Mouse (Mus musculus) adrenal gland, postnatal 14 days (tissue): ENCODE measurements at regions not wholly inside any gene's neighbourhood (a gene's known extent, or its start where the extent isn't known, plus 50 kb on each side); places are given as distances from the start of the nearest gene placed in this dataset.

Source experiments
- DNase-seq: peaks from one replicate; pipeline ENCODE4 v3.0.0; 2021; ENCODE audit warnings: mixed read lengths

DNA sequence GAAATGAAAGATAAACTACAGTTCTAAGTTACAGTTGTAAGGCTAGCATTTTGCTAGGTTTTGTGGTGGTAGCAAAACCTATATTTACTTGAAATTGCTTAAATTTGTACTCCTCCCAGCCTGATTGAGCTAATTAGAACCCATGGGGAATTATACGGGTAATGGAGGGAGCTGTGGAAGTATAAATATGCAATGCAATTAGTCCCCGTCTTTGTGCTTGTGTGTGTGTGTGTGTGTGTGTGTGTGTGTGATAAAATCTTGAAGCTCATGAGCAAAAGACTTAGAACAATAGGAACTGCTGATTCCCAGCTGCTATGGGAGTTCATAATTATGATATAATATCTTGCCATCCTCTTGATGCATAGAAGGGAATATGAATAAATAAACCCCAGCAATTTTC, 321.7 kb upstream of the Thsd7b start:
- no peak for DNase-seq

DNA sequence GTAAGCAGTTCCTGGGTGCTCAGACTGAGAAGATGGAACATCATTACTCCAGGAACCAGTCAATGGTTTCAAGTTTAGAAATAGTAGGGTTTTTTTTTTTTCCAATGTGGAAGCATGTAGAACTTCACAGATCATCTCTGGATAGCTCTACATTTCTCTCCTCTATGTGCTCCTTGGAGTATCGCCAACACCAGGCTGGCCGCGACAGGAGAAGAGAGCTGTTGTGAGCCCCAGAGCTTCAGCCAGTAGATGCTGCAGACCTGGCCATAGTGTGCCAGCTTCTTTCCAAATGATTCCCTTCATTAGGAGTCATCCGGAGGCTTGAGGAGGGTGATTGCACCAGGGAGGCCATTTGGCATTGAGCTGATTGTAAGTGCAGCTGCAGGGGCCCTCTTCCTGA, 322.6 kb upstream of the Thsd7b start:
- DNase-seq, result no peak

DNA sequence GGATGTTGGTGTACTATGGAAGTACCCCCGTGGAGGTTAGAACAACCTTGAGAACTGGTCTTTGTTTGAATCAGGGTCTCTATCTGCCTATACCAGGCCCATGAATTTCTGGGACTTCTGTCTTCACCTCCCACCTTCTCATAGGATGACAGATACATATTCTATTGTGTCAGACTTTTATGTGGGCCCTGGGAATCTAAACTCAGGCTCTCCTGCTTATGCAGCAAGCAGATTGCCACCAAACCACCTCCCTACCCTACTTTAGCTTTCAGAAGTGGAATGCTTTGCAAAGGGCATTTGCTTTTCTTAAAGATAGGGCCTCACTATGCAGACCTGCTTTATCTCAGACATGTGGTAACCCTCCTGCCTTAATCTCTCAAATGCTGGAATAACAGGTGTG, 322.7 kb upstream of the Cxcr4 start:
- no peak for DNase-seq

DNA sequence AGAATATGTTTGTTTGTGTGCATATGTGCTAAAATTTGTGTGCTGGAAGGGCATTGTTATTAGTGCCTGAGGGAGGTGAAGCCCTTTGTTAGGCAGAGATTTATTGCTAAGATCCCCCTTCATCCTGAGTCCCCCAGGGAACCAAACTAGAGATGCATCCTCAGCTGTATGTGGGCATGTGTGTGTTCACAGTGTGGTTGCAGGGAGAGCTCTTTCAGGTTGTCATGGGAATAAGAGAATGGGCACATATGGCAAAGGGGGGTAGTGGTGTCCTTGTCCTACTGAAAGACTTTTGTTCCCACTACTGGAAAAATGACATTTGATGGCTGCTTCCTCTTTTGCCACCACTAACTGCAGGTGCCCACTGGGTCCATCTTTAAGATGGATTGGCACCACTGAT, 320.4 kb upstream of the Cxcr4 start:
- no peak for DNase-seq

DNA sequence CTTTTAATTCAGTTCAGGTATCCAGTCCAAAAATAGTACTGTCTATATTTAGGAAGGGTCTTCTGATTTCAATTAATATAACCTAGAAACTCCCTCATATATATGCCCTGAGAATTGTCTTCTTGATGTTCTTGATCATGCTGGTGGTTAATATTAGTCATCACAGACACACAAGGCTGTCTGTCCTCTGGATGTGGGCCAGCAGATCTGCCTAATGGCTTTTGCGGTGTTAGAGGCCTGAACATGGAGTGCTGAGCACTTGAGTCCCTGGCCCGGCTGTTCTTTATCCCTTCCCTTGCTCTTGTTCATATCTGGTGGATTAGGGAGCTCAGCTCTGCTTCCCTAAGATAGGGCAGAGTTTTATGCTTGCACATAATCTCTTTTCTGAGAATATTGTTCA, 315.5 kb upstream of the Cxcr4 start:
- peak; percentile 33 for DNase-seq

DNA sequence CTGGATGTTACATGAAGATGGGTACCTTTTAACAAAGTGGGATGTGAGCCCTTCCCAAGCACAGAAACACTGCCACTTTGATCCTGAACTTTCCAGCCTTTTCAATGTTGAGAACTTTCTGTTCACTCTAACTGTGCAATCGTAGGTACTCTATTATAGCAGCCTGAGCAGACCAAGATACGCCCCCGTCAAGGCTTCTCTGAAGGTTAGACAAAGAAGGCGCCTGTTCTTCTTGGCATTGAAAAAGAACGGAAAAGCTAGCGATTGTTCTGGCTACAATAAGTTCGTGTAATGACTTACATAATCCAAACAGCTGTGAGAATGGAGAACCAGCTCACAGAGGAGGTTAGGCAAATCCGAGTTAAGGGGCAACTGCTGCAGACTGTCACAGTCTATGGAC, 305.9 kb upstream of the Cxcr4 start:
- no peak for DNase-seq

DNA sequence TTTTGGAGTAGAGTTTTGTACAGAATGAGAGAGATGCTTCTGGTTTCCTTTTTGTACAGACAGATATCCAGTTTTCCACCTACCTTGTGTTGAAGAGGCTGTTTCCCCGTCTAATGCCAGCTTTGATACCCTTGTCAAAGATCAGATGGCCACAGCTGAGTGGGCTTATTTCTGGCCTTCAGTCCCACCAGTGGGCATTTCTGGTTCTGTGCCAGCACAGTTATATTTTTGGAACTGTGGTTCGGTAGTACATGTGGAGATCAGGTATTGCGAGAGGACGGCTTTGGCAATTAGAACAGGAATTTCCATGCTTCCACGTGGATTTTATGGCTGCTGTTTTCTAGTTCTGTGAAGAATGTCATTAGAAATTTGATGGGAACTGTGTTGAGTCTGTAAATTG, 302.5 kb upstream of the Cxcr4 start:
- no peak for DNase-seq

DNA sequence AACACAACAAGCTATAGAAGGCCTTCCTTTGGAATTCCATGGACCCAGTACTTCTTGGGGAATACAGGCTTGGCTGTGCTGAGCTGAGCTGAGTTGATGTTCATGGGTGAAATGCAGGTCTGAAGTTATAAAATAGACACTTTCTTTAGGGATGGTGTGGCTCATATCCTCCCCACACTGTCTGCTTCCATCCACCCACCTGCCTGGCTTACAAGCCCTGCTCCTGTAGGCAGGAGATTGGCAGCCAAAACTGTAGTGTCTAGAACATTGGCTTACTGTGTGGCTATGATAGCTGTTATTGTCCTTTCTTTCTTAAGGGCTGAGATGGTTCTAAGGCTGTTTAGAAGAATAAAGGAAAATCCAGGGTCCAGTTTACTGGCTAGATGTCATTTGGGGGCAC, 286.2 kb upstream of the Cxcr4 start:
- DNase-seq, result no peak

DNA sequence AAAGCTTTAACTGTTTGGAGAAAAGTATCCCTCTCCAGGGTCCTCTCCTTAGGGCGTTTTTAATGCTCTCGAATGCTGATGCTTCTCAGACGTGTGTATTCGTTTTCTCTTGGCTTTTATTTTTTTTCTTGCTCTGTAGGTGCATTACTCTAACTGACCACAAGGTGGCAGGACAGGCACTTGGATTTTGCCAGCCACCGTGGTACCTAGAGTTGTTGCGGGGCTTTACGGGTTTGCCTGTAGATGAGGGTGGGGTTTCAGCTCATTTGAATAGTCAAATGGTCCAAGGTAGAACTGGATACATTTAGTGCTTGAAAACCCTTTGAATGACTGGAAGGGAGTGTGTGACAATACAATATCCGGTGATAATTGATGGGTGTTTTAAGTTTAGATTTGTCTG, 283.2 kb upstream of the Cxcr4 start:
- peak; percentile 40 for DNase-seq

DNA sequence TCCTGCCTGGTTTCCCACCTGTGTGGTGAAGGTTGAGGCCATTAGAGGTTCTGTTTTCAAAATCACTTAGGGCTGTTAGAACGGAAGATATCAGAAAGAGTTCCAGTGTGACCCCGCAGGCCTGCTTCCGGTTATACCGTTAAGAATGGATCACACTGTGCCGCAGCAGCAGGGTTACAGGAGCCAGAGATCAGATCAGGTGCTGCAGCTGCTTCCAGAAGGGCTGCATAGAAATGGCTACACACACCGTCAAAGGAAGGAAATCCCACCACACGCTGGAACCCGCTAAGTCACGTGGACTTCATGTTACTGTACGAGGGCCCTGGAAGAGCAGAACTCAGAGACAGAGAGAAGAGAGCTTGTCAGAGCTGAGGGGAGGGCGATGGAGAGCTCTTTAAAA, 282.1 kb upstream of the Cxcr4 start:
- no peak for DNase-seq

DNA sequence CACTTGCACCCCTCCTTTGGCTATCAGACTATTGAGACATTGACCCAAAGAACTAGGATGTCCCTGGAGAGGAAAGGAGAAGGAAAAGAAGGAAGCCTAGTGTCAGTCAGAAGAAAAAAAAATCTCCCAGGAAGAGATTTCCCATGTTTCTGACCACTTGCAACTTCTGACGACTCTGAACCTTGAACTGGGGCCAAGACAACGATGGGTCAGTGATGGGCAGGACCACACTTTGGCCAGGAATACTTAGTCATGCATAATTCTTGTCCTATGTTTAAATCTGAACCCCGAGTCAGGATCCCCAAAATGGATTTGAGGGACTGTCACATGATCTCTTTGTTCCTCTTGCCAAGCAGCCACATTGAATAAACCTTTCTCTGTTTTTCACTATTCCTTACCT, 276.7 kb upstream of the Cxcr4 start:
- peak; percentile 52 for DNase-seq

DNA sequence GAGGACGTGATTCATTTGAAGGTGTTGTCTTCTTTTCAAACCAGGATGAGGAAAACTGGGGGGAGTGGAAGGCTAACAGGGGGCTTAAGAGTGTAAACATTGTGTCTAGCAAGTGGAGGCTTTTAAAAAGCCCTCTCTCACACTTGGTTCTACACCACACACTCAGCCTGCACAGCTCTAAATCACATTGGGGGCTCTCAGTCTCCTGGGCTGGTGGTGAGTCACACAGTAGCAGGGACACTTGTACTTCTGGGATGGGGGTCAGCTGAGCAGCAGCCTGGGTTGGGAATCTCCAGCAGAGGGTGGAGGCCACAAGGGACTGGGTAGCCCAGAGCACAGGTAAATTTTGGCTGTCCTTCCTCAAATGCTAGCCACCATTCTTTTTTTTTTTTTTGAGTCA, 268.4 kb upstream of the Cxcr4 start:
- no peak for DNase-seq

DNA sequence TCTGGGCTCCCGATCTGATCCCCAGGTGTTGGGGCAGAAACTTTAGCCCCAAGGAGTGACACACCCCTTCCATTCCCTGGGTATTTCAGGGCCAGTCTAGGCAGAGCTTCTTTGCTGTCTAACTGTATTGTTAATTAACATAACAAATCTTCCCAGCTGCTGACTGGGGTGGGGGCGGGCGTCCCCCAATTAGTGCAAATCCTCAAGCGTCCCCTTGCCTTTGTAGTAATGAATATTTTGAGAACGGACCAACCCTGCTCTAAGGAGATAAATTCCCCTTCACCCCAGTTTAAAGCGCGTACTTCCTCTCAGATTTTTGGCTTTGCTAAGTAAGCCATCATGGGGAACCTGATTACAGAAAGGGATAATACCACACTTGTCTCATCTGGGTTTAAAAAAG, 268.0 kb upstream of the Cxcr4 start:
- no peak for DNase-seq

DNA sequence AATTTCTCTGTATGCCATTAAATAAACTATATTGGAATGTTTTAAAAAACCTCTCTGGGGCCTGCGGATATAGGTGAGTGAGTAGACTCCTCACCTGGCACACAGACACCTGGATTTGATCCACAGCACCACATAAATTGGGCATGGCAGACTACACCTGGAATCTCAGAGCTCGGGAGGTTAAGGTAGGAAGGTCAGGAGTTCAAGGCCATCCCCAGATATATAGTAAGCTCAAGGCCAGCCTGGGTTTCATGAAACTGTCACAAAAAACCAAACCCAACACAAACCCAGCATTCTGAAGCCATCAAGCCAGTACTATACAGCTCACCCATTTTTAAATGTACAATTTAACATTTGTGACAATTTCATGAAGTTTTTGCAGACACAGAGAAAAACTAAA, 266.6 kb upstream of the Cxcr4 start:
- DNase-seq, result no peak

DNA sequence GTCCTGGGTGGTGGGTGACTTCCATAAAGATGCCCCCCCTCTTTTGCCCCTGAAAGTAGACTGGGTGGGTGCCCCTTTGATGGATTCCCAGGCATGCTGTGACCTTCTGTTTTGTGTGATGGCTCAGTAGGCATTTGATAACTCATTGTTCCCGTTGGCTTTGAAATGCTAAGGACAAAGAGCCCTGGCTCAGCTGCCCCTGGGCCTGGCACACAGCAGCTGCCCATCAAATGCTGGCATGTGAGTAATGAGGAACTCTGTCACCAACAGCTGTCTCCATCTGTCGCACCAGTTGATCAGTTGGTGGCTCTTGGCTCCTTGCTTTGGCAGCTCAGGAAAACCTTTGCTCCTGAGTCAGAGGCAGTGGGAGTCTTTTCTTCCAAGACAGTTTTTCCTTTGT, 264.8 kb upstream of the Cxcr4 start:
- DNase-seq, result no peak

DNA sequence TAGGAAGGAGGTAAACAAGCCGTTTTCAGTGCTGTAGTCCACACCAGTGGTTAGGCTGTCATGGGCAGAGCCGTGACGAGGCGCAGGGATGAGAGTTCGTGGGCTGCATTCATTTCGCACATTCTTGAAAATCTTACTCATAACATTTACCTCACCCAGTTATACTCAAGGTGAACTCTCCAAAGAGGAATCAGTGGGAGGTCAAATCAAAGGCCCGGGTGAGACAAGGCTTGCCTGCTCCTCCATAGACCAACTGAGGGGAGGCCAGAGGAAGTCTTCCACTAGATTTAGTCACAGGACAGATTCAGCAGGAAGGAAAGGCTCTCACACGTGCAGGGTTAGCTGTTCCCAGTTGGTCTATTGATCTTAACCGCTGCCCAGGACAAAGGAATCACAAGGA, 262.6 kb upstream of the Cxcr4 start:
- DNase-seq, result no peak

DNA sequence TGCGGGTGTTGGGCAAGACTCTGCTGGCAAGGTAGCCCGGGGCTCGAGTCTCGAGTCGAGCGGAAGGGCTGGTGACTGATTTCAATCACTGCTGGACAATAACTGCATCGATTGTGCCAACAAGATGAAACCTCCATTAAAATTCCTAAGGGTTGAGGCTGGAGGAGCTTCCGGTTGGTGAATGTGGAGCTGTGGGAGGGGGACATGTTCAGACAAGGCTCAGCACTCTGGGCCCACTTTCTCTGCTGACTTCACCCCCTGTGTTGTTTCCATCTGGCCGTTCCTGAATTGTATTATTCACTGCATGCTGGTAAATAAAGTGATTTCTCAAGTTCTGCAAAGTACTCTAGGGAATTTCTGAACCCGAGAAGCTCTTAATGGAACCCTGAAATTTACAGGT, 261.2 kb upstream of the Cxcr4 start:
- no peak for DNase-seq

DNA sequence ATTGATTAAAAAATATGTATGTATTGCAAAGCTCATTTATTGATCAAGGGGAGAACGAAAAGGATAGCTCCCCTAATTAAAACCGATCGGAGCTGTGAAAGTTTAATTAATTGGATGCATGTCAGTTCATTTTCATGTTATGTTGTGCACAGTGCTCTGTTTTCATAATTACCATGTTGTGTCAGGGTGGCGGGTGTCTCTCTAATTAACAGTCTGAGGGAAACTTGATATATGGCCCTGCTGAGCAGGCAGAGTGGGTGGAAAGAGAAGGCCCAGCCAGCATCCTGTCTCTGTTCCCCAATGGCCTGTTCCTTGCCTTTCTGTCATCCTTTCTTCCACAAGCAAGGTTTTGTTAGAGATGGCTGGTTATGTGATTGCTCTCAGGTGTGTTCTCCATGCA, 245.3 kb upstream of the Cxcr4 start:
- DNase-seq, result no peak

DNA sequence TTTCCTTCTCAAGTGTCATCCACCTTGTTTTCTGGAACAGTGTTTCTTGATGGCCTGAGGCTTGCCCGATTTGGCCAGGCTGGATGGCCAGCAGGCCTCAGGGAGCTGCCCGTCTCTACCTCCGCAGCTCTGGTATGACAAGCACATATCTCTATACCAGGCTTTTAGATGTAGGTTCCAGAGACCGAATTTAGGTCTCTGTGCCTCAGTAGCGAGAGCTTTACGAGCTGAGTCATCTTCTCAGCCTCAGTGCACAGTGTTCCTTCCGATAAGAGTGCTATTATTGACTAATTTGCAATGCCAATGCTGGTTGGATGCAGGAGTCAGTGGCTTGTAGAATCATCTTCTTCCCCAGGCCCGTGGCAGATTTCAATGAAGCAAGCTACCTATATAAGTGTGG, 243.4 kb upstream of the Cxcr4 start:
- no peak for DNase-seq

DNA sequence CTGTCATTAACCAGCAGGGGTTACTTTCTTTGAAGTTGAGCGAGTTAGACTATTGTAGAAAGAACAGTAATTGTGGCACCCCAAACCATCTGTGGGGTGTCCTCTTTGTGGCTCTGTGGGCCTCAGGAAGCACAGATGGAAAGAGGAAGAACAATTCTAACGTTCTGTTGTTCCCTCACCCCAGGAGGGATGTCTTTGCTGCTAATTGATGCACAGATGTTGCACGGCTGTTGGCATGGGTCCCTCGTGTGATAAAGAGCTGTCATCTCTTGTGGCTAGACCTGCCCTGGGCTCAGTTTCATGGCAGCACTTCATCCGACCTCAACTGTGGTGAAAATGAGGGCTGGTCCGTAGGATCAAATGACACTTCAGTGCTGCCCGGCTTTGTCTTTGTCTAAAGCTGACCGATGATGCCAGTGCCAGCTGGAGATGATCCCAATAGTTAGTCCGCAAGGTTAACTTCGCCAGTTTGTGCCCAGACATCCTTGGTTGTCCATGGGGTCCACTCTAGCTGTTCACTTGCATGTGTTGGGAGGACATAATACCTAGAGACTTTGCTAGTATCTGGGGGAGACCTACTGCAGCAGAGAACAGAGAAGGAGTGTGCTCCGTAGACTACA, 241.1 kb upstream of the Cxcr4 start:
- peak; percentile 39 for DNase-seq

DNA sequence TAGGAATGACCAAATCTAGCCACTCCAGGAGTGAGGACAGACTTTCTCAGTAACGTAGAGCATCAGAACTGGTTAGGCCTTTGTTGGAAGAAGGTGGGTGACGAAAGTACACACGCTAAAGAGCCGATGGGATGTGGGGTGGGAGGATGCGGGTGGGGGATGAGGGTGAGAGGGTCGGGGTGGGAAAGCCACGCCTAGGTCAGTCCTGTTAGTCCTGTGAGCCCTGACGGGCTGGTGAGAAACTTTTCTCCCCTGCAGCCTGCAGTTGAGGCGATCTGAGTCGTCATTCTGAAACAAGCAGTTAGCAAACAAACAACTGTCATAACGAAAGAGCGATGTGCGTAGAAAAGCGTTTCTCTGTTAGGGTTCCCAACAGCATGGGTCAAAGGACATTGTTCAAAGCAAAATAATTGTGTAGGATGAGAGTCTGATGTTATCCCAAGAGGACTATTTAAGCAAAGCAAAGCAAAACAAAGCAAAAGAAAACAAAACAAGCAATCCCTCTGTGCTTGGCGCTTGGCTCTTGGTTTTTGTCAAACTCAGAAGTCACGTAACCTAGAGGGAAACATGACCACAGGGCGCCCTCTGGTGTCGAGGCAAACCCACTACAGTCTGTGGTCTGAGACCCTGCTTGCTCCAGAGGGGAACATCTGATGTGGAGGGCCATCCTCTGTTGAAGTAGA, 240.2 kb upstream of the Cxcr4 start:
- DNase-seq, result peak; percentile 92

DNA sequence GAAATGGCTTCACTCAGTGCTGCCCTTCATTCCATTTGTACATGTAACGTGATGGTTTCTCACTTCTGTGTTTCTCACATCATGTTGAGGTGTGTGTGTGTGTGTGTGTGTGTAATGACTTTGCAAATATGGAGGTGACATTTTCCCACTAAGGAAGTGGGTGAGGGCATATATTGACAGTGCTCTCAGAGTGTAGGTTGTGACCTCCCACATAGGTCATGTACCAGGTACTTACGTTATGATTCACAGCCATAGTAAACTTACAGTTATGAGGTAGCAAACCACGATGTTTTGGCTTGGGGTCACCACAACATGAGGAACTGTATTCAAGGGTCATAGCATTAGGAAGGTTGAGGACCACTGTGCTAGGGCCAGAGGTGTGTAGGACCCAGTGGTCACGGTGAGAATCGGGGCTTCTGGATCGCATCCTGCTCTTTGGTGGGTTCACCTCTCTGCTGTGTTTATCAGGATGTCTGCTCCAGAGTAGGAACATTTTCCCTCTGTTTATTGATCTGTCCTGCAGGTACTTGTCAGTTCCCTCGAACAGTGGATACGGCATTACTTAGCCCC, 238.7 kb upstream of the Cxcr4 start:
- no peak for DNase-seq

DNA sequence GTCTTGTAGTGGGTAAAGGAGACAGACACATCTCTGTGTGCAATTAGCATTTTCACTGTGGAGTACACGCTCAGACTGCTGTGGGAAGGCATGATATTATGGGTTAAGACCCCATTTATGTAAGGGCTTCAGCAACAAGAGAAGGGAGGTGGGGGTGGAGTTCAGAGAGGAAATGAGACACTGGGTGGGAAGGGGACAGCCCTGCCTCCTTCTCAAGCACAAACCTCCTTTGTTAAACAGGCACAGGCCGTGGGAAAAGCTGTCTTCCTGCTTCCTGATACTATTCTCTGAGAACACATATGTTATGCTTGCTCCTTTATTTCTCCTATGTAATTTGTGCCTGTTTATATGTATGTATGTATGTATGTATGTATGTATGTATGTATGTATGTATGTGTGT, 237.4 kb upstream of the Cxcr4 start:
- DNase-seq, result no peak

DNA sequence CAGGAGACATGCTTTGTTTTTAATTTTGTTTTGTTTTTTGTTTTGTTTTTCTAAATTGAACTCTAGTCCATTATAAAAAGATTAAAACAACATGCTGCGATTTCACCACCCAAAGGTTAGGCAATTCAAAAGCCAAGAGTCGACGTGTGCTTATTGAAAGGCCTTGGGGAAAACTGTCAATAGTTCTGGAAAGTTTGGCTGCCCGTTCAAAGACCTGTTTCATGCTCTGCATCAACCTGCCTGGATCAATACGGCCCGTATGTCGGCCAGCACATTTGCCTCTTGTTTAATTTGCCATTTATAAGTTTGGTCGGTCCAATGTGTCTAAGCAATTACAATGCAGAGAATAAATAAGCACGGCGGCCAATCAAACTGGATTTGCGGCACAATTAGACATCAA, 234.3 kb upstream of the Cxcr4 start:
- DNase-seq, result no peak
